Mouse (Mus musculus) activated CD4-positive, CD25-positive, alpha-beta regulatory T cell, adult 9 weeks (primary cell): ENCODE measurements around the gene Gm11009. TPM values are rescaled to one million over a fixed set of nuclear protein-coding genes. Genes with fewer than 3 reads are reported as not detected.

Source experiments
- polyA plus RNA-seq: library from polyadenylated mRNA; unstranded; fragments of 100-300 nt; shearing (Covaris generic); gene quantifications from one replicate; pipeline ENCODE4 v1.2.1, GENCODE M21; 2017

Gm11009 gene
- polyA plus RNA-seq = not detected

DNA sequence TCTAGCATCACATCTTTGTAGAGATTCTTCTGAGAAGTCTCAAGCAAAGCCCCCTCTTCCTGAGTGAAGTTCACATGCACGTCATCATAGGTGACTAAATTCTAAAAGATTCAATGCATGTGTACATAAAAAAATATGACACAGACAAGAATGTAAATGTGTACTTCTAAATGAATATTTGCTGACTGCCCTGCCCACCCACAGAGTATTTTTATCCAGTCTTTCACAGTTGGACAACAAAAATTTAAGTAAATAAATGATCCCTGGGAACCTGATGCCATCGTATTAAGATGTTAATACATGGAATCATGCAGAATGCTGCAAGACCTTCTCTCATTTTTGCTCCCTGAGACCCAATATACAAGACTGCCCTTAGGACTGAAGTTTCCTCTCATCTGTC, at the start of gene Gm11009:
Gene Gm11009 (minus strand): TSS at position 101 of the 400 bp plus-strand sequence.

Other genes starting within 250 kb of the Gm11009 start
- not detected for gene Gm2004, start 169.7 kb downstream of the Gm11009 start, polyA plus RNA-seq
- 7.9 TPM for gene 2210418O10Rik, start 92.9 kb downstream of the Gm11009 start, polyA plus RNA-seq
- gene Gm14435, start 104.1 kb upstream of the Gm11009 start, polyA plus RNA-seq = 14.2 TPM
- 0.57 TPM for gene Gm14434, start 167.3 kb upstream of the Gm11009 start, polyA plus RNA-seq
- not detected for gene Zfp967, start 201.6 kb upstream of the Gm11009 start, polyA plus RNA-seq